22 mouse cellular contexts compared by ENCODE assay signal in the genomic region with DNA sequence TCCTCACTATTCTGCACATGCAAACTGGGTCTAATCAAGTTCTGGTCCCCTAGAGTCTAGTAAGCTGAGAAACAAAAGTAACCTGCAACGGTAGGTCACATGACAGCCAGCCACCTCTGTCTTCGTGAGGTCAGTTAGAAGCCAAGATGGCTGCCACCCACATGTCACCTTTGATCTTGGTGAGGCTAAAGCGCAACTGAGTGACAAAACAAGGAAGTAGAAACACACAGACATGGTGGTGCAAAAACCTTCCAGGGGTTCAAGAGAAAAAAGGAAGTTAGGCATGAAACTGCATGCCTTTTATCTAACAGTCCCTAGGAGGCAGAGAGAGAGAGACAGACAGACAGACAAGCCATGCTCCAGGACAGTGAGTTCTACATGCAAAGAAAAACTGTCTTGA. TPM values are rescaled to one million over a fixed set of nuclear protein-coding genes. Genes with fewer than 3 reads are reported as not detected.
DNase-seq lines count a peak whose midpoint lies in the region; ATAC-seq and TF ChIP-seq lines count a peak whose summit lies in the region.
"Had no signal": no experiment of that assay in that cellular context is flagged by ENCODE, and none has a peak within 500 bp of the region (broad histone marks: within the 10 kb centered on the region; RNA-seq: fewer than 3 reads in every experiment).

No protein-coding gene starts in this region.

- no peak for TF ChIP-seq CTCF in midbrain, postnatal 0 days (IDR thresholded peaks at IDR 0.05)

- H3K9ac ChIP-seq in intestine, embryonic 16.5 days (ENCODE audit: low read depth, low read length), result no peak overlapping the region
- H3K9ac ChIP-seq in midbrain, postnatal 0 days (replicated peaks; ENCODE audit: low read length, poor library complexity, severe bottlenecking), result no peak overlapping the region
- H3K9ac ChIP-seq: embryonic facial prominence, embryonic 12.5 days; embryonic facial prominence, embryonic 15.5 days; forebrain, embryonic 12.5 days; forebrain, embryonic 15.5 days; hindbrain, embryonic 12.5 days; hindbrain, embryonic 15.5 days had no signal

- H3K4me2 ChIP-seq in intestine, embryonic 16.5 days (ENCODE audit: low read depth, low read length), result no peak overlapping the region
- H3K4me2 ChIP-seq in midbrain, postnatal 0 days (ENCODE audit: low read depth, low read length, poor library complexity, severe bottlenecking), result no peak overlapping the region
- H3K4me2 ChIP-seq: embryonic facial prominence, embryonic 12.5 days; embryonic facial prominence, embryonic 15.5 days; forebrain, embryonic 12.5 days; forebrain, embryonic 15.5 days; heart, embryonic 11.5 days; hindbrain, embryonic 12.5 days; hindbrain, embryonic 15.5 days had no signal

- H3K27me3 ChIP-seq in intestine, embryonic 16.5 days (replicated peaks; ENCODE audit: control insufficient read depth, insufficient read depth, low read length), result no peaks in the 10 kb centered on the region
- no peaks in the 10 kb centered on the region for H3K27me3 ChIP-seq in midbrain, postnatal 0 days (ENCODE audit: insufficient read depth, low read length)
- H3K27me3 ChIP-seq: embryonic facial prominence, embryonic 12.5 days; embryonic facial prominence, embryonic 15.5 days; forebrain, embryonic 12.5 days; forebrain, embryonic 15.5 days; hindbrain, embryonic 12.5 days; hindbrain, embryonic 15.5 days had no signal

- H3K4me1 ChIP-seq in intestine, embryonic 16.5 days (ENCODE audit: control insufficient read depth, insufficient read depth, low read length), result no peaks in the 10 kb centered on the region
- H3K4me1 ChIP-seq in midbrain, postnatal 0 days (ENCODE audit: insufficient read depth, low read length), result no peaks in the 10 kb centered on the region
- H3K4me1 ChIP-seq: embryonic facial prominence, embryonic 12.5 days; embryonic facial prominence, embryonic 15.5 days; forebrain, embryonic 12.5 days; forebrain, embryonic 15.5 days; hindbrain, embryonic 12.5 days; hindbrain, embryonic 15.5 days had no signal

- ATAC-seq in megakaryocyte, adult 5-6 weeks (ENCODE audit: poor library complexity, severe bottlenecking), result peak; percentile 82
- ATAC-seq in intestine, embryonic 16.5 days, result no peak
- no peak for ATAC-seq in midbrain, postnatal 0 days (ENCODE audit: low FRiP score)
- ATAC-seq: forebrain, embryonic 15.5 days had no signal

- H3K36me3 ChIP-seq in intestine, embryonic 16.5 days (ENCODE audit: control insufficient read depth, insufficient read depth, low read length), result peaks cover 2% of the 10 kb centered on the region; the same call in 1 of the 2 replicates
- H3K36me3 ChIP-seq in midbrain, postnatal 0 days (ENCODE audit: insufficient read depth, low read length), result no peaks in the 10 kb centered on the region

- H3K9me3 ChIP-seq in intestine, embryonic 16.5 days (ENCODE audit: control insufficient read depth, low read length), result 0 out of 2 replicates have a peak, but pooled peaks cover 3% of the 10 kb centered on the region
- H3K9me3 ChIP-seq in midbrain, postnatal 0 days (ENCODE audit: low read length), result peaks cover 20% of the 10 kb centered on the region; the same call in 1 of the 2 replicates

- no peak overlapping the region for H3K4me3 ChIP-seq in intestine, embryonic 16.5 days (ENCODE audit: low read length)
- H3K4me3 ChIP-seq in midbrain, postnatal 0 days (ENCODE audit: low read depth, low read length), result no peak overlapping the region
- H3K4me3 ChIP-seq: embryonic facial prominence, embryonic 12.5 days; embryonic facial prominence, embryonic 15.5 days; forebrain, embryonic 12.5 days; forebrain, embryonic 15.5 days; heart, adult 2 months; hindbrain, embryonic 12.5 days; hindbrain, embryonic 15.5 days had no signal

- WGBS in intestine, embryonic 16.5 days, result 96% methylated on average over 3 of the region's 3 CpGs
- WGBS in midbrain, postnatal 0 days, result 91% methylated on average over 3 of the region's 3 CpGs

- peak; percentile 26 for DNase-seq in A20 (ENCODE audit: low read depth, low spot score)
- peak; percentile 28 for DNase-seq in ES-CJ7 (ENCODE audit: low read depth, low spot score)
- DNase-seq in R1 (ENCODE audit: low read depth, low spot score), result peak; percentile 52
- no peak for DNase-seq in kidney, postnatal 36 days
- DNase-seq in cerebellum, adult 8-10 months, result no peak
- no peak for DNase-seq in midbrain, postnatal 0 days (ENCODE audit: low spot score)
- DNase-seq: adrenal gland, postnatal 10 days; adrenal gland, postnatal 36 days; cerebellum, adult 18-20 months; cerebellum, adult 9-11 months; cerebellum, postnatal 25 days; gastrocnemius, postnatal 25 days; heart, adult 2 months had no signal

- no peak overlapping the region for H3K27ac ChIP-seq in intestine, embryonic 16.5 days (ENCODE audit: low read length)
- H3K27ac ChIP-seq in midbrain, postnatal 0 days (ENCODE audit: low read depth, low read length), result no peak overlapping the region
- H3K27ac ChIP-seq: embryonic facial prominence, embryonic 12.5 days; embryonic facial prominence, embryonic 15.5 days; forebrain, embryonic 12.5 days; forebrain, embryonic 15.5 days; heart, adult 2 months; hindbrain, embryonic 12.5 days; hindbrain, embryonic 15.5 days had no signal

RNA-seq across cellular contexts. Expression of a gene that starts 25.0 kb away (rescaled TPM):
- 18.9 and 35.4 TPM in 2 replicates for total RNA-seq in megakaryocyte, adult 5-6 weeks (2015)
- total RNA-seq in megakaryocyte, adult 5-6 weeks (2017), result 26.6 and 85.3 TPM in 2 replicates
- 25.7 and 26.5 TPM in 2 replicates for polyA plus RNA-seq in intestine, embryonic 16.5 days (2015; fragmentation: Nextera tagmentation; extraction: Ambion mirVana)
- total RNA-seq in midbrain, postnatal 0 days (2014; rRNA removed), result 8.4 and 14.8 TPM in 2 replicates
- polyA plus RNA-seq in midbrain, postnatal 0 days (2015; fragmentation: Nextera tagmentation; extraction: Ambion mirVana), result 15.7 and 17.3 TPM in 2 replicates

RNA-seq across cellular contexts. Expression of a gene that starts 59.7 kb away (rescaled TPM):
- total RNA-seq in megakaryocyte, adult 5-6 weeks (2015), result 5.3 and 12.1 TPM in 2 replicates
- 10.6 TPM in 2 replicates for total RNA-seq in megakaryocyte, adult 5-6 weeks (2017)
- polyA plus RNA-seq in intestine, embryonic 16.5 days (2015; fragmentation: Nextera tagmentation; extraction: Ambion mirVana), result 11.2 and 11.5 TPM in 2 replicates
- 30.5 and 40.9 TPM in 2 replicates for total RNA-seq in midbrain, postnatal 0 days (2014; rRNA removed)
- polyA plus RNA-seq in midbrain, postnatal 0 days (2015; fragmentation: Nextera tagmentation; extraction: Ambion mirVana), result 9.4 and 9.5 TPM in 2 replicates

RNA-seq across cellular contexts. Expression of a gene that starts 59.7 kb away (rescaled TPM):
- 9.1 and 17.9 TPM in 2 replicates for total RNA-seq in megakaryocyte, adult 5-6 weeks (2015)
- 12.2 and 15.9 TPM in 2 replicates for total RNA-seq in megakaryocyte, adult 5-6 weeks (2017)
- 9.9 and 10.2 TPM in 2 replicates for polyA plus RNA-seq in intestine, embryonic 16.5 days (2015; fragmentation: Nextera tagmentation; extraction: Ambion mirVana)
- total RNA-seq in midbrain, postnatal 0 days (2014; rRNA removed), result 22.4 and 27.0 TPM in 2 replicates
- polyA plus RNA-seq in midbrain, postnatal 0 days (2015; fragmentation: Nextera tagmentation; extraction: Ambion mirVana), result 12.1 and 13.2 TPM in 2 replicates

Comparison
In these comparisons a context has a peak if more than half of its experiments do, and no peak if none do; other contexts are left out.
1. DNase-seq: peak in A20 (single experiment), ES-CJ7 (single experiment) and R1 (single experiment); none in kidney, postnatal 36 days (0 of 2), cerebellum, adult 8-10 months (single experiment) and midbrain, postnatal 0 days (single experiment).